Mouse (Mus musculus): ENCODE measurements around the gene Pwp2. TPM values are rescaled to one million over a fixed set of nuclear protein-coding genes. Genes with fewer than 3 reads are reported as not detected.
A peak's percentile ranks its signal among the peaks of the same experiment; 100 is the strongest.

The Pwp2 gene
- 10 to 100 TPM; 10.7 to 11.0 TPM for total RNA-seq (2021)
- long read RNA-seq, experiment 1, transcript Pwp2-201 (21 exons, 3,872 nt): major isoform, 21 of 29 reads
- long read RNA-seq, experiment 1, partial matches to known transcripts: 5 of 29 reads
- long read RNA-seq, experiment 1, other reads (novel, unspliced or antisense): 3 of 29 reads
- long read RNA-seq, experiment 2, transcript Pwp2-201 (21 exons, 3,872 nt): major isoform, 18 of 21 reads
- long read RNA-seq, experiment 2, partial matches to known transcripts: 2 of 21 reads
- long read RNA-seq, experiment 2, other reads (novel, unspliced or antisense): 1 of 21 reads

DNA sequence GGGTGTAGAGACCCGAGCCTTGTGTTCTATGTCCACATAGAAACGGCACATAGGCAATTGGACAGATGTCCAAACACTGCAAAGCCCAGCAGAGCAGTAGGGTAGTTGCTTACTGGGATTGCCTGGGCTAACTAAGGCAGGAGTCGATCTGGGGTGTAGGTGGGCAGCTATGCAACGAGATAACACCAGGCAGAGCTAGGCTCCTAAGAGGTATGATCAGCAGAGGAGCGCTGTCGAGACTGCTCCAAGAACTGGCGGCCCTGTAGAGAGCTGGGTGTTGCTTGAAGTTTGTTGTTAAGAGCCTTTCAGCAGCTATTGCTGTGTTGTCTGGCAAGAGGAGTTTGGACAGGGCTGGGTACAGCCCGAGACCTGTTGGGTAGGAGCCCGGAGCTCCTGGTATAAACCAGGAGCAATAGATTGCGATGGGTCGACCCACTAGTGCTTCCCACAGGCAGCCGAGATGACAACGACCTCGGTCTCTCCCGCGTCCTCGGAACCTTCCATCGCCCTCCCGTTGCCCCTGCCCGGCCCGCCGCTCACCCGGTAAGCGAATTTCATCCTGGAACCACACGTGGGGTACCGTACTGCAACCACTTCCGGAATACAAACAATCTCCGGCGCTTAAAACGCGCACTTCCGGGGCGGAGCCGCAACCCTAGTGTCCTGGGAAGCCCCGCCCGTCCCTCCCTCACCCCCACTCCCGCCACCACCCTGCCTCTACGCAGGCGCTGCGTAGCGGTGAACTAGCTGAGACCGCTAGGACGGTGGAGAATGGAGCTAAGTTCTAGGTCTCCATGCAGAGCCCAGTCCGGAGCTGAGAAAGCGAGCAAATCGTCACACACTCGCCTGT is at the start of gene Pwp2:
Gene Pwp2 (minus strand): TSS at position 619 of the 850 bp plus-strand sequence.
- peak; percentile 94 for DNase-seq
- peak; percentile 9; the same call in 1 of the 2 replicates for TF ChIP-seq CTCF (IDR thresholded peaks at IDR 0.05)
- H3K4me3 ChIP-seq: peak within 1 kb of the TSS; percentile 89
- peak within 1 kb of the TSS; percentile 95 for H3K27ac ChIP-seq
- intact Hi-C loops (cut with DNase I): loop anchor here (10.0 kb wide), 1 partner anchor 210 kb away; no protein-coding TSS in a partner anchor

DNA sequence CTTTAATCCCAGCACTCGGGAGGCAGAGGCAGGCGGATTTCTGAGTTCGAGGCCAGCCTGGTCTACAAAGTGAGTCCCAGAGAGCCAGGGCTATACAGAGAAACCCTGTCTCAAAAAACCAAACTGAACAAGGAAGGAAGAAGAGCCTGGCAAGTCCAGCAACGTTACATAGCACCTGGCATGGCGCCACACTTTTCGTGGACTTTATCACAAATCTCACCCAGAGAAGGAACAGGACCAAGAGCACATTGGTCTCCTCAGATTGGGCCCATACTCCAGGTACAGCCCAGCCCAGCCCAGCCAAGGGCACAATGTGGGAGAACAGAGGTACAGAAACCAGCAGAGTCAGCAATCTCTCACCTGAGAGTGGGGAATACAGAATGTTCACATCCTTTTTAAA is 48.8 kb upstream of the Pwp2 start:
- no peak overlapping the region for H3K4me3 ChIP-seq
- H3K27ac ChIP-seq: no peak overlapping the region
- no peak for TF ChIP-seq CTCF (IDR thresholded peaks at IDR 0.05)
- intact Hi-C loops (cut with DNase I): no loop called here
- no peak for DNase-seq

- intact Hi-C loops (cut with DNase I): no loop called here
- TF ChIP-seq CTCF (IDR thresholded peaks at IDR 0.05): no peak
- no peak for DNase-seq
- Histone ChIP-seq H3K27ac (peak overlapping the region; percentile 68), H3K4me3 (no peak overlapping the region)
Observed at GRCm38 (mm10) chr10:78233161-78233560, 48.2 kb upstream of the Pwp2 start.

DNA sequence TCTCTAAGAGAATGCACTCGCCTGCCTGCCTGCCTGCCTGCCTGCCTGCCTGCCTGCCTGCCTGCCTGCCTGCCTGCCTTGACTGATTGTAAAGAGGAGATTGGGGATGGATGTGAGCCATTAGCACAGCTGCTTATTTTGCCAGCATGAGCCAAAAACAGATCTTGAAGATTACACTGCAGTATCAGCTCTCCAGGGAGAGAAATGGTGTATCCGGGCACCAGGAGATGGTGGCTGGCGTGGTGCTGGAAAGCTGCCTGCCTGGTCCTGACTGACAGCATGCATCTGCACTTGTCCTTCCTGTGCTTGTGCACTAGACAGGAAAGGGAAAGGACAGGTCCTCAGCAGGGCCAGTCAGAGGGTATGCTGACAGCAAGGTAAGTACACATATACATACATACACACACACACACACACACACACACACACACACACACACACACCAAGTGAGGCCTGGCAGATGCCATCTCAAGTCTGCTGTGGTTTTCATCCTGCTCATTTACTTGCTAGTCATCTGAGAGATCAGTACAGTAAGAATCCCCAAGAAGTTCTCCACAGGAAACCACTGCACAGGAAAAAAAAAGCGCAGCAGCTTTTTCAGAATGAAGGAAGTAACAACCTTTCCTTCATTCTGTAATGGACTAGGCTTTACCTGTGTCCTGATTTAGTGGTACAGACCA is 47.5 kb upstream of the Pwp2 start:
- intact Hi-C loops (cut with DNase I): no loop called here
- no peak for TF ChIP-seq CTCF (IDR thresholded peaks at IDR 0.05)
- peak overlapping the region; percentile 68 for H3K27ac ChIP-seq
- peak; percentile 79 for DNase-seq
- H3K4me3 ChIP-seq: no peak overlapping the region

GRCm38 (mm10) chr10:78228560-78228928 is 43.6 kb upstream of the Pwp2 start:
- DNase-seq: no peak
- no peak for TF ChIP-seq CTCF (IDR thresholded peaks at IDR 0.05)
- intact Hi-C loops (cut with DNase I): no loop called here
- Histone ChIP-seq H3K27ac (peak overlapping the region; percentile 49), H3K4me3 (no peak overlapping the region)

GRCm38 (mm10) chr10:78227875-78228559 is 43.1 kb upstream of the Pwp2 start:
- intact Hi-C loops (cut with DNase I): no loop called here
- Histone ChIP-seq H3K27ac (peak overlapping the region; percentile 49), H3K4me3 (no peak overlapping the region)
- TF ChIP-seq CTCF (IDR thresholded peaks at IDR 0.05): no peak
- no peak for DNase-seq

GRCm38 (mm10) chr10:78224136-78224535 is 39.2 kb upstream of the Pwp2 start:
- no peak for TF ChIP-seq CTCF (IDR thresholded peaks at IDR 0.05)
- Histone ChIP-seq H3K27ac (peak overlapping the region; percentile 80), H3K4me3 (no peak overlapping the region)
- intact Hi-C loops (cut with DNase I): no loop called here
- DNase-seq: no peak

- DNase-seq: peak; percentile 72
- no peak for TF ChIP-seq CTCF (IDR thresholded peaks at IDR 0.05)
- peak overlapping the region; percentile 80 for H3K27ac ChIP-seq
- intact Hi-C loops (cut with DNase I): no loop called here
- peak overlapping the region; percentile 5 for H3K4me3 ChIP-seq
Observed at GRCm38 (mm10) chr10:78222908-78223307, 38.0 kb upstream of the Pwp2 start.

- Histone ChIP-seq H3K4me3 (no peak overlapping the region), H3K27ac (no peak overlapping the region)
- intact Hi-C loops (cut with DNase I): no loop called here
- DNase-seq: no peak
- no peak for TF ChIP-seq CTCF (IDR thresholded peaks at IDR 0.05)
Observed at GRCm38 (mm10) chr10:78221315-78221714, 36.4 kb upstream of the Pwp2 start.

DNA sequence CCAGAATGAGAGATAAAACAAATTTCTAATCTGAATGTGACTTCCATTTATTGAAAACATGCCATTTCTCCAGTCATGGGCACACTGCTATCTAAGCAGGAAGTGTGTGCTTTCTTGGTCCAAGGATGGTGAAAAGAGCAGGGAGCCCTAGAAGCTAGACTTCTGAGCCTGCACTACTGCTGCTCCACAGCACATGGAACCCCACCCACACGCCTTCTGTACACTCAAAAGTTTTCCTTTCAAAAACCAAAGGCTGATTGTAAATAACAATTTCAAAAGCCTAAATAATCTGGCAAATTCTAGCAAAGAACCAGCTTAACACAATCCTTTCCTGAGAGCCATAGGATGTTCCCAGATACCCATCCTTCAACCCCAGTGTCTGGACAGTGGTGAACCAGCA is 34.6 kb upstream of the Pwp2 start:
- DNase-seq: no peak
- TF ChIP-seq CTCF (IDR thresholded peaks at IDR 0.05): no peak
- Histone ChIP-seq H3K27ac (no peak overlapping the region), H3K4me3 (no peak overlapping the region)
- intact Hi-C loops (cut with DNase I): no loop called here

DNA sequence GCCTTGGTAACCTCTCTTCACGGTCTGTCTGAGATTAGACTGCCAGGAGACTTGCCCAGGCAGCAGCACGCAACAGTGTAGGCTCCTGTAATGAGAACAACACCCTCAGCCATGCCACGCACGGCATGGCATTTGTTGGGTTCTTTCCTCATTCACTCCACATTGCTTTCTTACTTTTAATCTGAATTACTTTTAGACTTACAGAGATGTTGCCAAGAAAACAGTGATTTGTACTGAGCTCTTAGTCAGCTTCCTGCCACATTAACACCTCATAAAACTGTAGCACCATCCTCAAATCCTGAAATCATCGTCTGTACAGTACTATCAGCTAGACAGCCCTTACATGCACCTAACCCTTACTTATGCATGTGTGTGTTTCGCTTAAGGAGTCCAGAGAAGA is 33.6 kb upstream of the Pwp2 start:
- Histone ChIP-seq H3K4me3 (no peak overlapping the region), H3K27ac (no peak overlapping the region)
- TF ChIP-seq CTCF (IDR thresholded peaks at IDR 0.05): no peak
- DNase-seq: no peak
- intact Hi-C loops (cut with DNase I): no loop called here

DNA sequence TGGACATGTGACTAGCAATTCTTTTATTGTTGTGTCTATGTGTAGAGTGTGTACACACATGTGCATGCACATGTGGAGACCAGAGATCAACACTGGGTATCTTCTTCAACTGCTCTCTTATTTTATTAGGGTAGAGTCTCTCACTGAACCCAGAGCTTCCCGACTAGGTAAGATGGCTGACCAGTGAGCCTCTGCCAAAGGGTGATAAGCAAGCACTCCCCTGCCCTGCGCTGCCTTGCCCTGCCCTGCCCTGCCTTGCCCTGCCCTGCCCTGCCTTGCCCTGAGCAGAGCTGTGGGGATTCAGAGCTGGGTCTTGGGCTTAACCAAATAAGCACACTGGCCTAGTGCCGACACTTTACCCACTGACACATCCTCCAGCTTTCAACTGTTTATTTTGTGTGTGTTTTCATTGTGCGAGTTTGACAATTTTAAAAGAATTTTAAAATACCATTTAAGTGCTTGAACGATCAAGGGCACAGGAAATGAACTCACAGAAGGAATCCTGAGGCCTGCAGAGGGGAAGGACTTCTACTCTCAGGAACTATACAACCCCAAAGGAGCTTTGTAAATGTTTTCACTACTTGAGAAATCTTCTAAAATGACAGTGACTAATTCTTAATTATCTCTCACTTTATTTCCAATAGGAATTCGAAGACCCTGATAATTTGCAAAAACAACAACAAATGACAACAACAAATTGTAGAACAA is 31.6 kb upstream of the Pwp2 start:
- H3K27ac ChIP-seq: no peak overlapping the region
- no peak overlapping the region for H3K4me3 ChIP-seq
- DNase-seq: no peak
- intact Hi-C loops (cut with DNase I): no loop called here
- TF ChIP-seq CTCF (IDR thresholded peaks at IDR 0.05): no peak

Data from gastrocnemius, adult 2 months (tissue).